Comparison of ENCODE assay signal across 23 mouse cellular contexts in genomic region chr7:99990990-99991707, GRCm38 (mm10). TPM values are rescaled to one million over a fixed set of nuclear protein-coding genes. Genes with fewer than 3 reads are reported as not detected.
DNase-seq lines count a peak whose midpoint lies in the region; ATAC-seq and TF ChIP-seq lines count a peak whose summit lies in the region.
"Had no signal": no experiment of that assay in that cellular context is flagged by ENCODE, and none has a peak within 500 bp of the region (broad histone marks: within the 10 kb centered on the region; RNA-seq: fewer than 3 reads in every experiment).

No protein-coding gene starts in this region.

- no peak overlapping the region for H3K4me2 ChIP-seq in midbrain, embryonic 11.5 days
- no peak overlapping the region for H3K4me2 ChIP-seq in midbrain, embryonic 14.5 days (ENCODE audit: low read length)
- H3K4me2 ChIP-seq in stomach, embryonic 14.5 days (replicated peaks; ENCODE audit: low read depth, low read length): no peak overlapping the region
- no peak overlapping the region for H3K4me2 ChIP-seq in stomach, postnatal 0 days (replicated peaks; ENCODE audit: low read depth)
- H3K4me2 ChIP-seq: embryonic facial prominence, embryonic 12.5 days; forebrain, embryonic 15.5 days had no signal

- no peaks in the 10 kb centered on the region for H3K4me1 ChIP-seq in midbrain, embryonic 11.5 days (ENCODE audit: control insufficient read depth, insufficient read depth, low read length)
- H3K4me1 ChIP-seq in midbrain, embryonic 14.5 days (ENCODE audit: control insufficient read depth, insufficient read depth, low read length): no peaks in the 10 kb centered on the region
- peaks cover 5 to 29% of the 10 kb centered on the region in 2 experiments for H3K4me1 ChIP-seq in MEL (ENCODE audit: control insufficient read depth in 1 of 2, insufficient read depth in 2 of 2, low read length in 2 of 2)
- no peaks in the 10 kb centered on the region for H3K4me1 ChIP-seq in stomach, embryonic 14.5 days (ENCODE audit: control insufficient read depth, insufficient read depth, low read length)
- H3K4me1 ChIP-seq in stomach, postnatal 0 days (replicated peaks; ENCODE audit: control insufficient read depth, insufficient read depth): no peaks in the 10 kb centered on the region
- H3K4me1 ChIP-seq in hindbrain, embryonic 10.5 days (replicated peaks): no peaks in the 10 kb centered on the region; the same call in 1 of the 2 replicates
- H3K4me1 ChIP-seq: embryonic facial prominence, embryonic 12.5 days; forebrain, embryonic 13.5 days; forebrain, embryonic 15.5 days had no signal

- TF ChIP-seq POLR2A in MEL (IDR thresholded peaks at IDR 0.05; ENCODE audit: control insufficient read depth in 1 of 2, insufficient read depth in 1 of 2, low read depth in 1 of 2, low read length in 2 of 2, poor library complexity in 1 of 2): no peak

- DNase-seq in midbrain, embryonic 11.5 days (ENCODE audit: low spot score, missing footprints): peak; percentile 19
- no peak for DNase-seq in midbrain, embryonic 14.5 days
- DNase-seq in MEL (ENCODE audit: low read depth, low spot score): no peak
- DNase-seq in stomach, postnatal 0 days (ENCODE audit: low spot score): no peak
- DNase-seq in hindbrain, embryonic 10.5 days (ENCODE audit: low spot score): no peak
- DNase-seq in left cerebral cortex, adult 11 months (ENCODE audit: low spot score): no peak
- no peak for DNase-seq in B cell, adult 2 months
- DNase-seq: cerebellum, adult 11-12 months; cerebellum, adult 9-10 months had no signal

- H3K27me3 ChIP-seq in midbrain, embryonic 11.5 days (ENCODE audit: control insufficient read depth, insufficient read depth, low read length): no peaks in the 10 kb centered on the region
- no peaks in the 10 kb centered on the region for H3K27me3 ChIP-seq in midbrain, embryonic 14.5 days (ENCODE audit: control insufficient read depth, insufficient read depth, low read length)
- no peaks in the 10 kb centered on the region for H3K27me3 ChIP-seq in MEL (ENCODE audit: control insufficient read depth in 1 of 2, insufficient read depth in 2 of 2, low read length in 2 of 2)
- no peaks in the 10 kb centered on the region for H3K27me3 ChIP-seq in stomach, embryonic 14.5 days (ENCODE audit: control insufficient read depth, insufficient read depth, low read length)
- no peaks in the 10 kb centered on the region for H3K27me3 ChIP-seq in stomach, postnatal 0 days (ENCODE audit: control insufficient read depth, insufficient read depth, low read length)
- peaks cover 6% of the 10 kb centered on the region; the same call in 1 of the 2 replicates for H3K27me3 ChIP-seq in hindbrain, embryonic 10.5 days (ENCODE audit: insufficient read depth, poor library complexity, severe bottlenecking)
- H3K27me3 ChIP-seq: CH12.LX; embryonic facial prominence, embryonic 12.5 days; forebrain, embryonic 13.5 days; forebrain, embryonic 15.5 days had no signal

- WGBS in midbrain, embryonic 11.5 days: 80% methylated on average over 7 of the region's 8 CpGs
- 80% methylated on average over 8 of the region's 8 CpGs for WGBS in midbrain, embryonic 14.5 days
- WGBS in stomach, embryonic 14.5 days: 70% methylated on average over 8 of the region's 8 CpGs
- 53% methylated on average over 8 of the region's 8 CpGs for WGBS in stomach, postnatal 0 days
- 82% methylated on average over 8 of the region's 8 CpGs for WGBS in hindbrain, embryonic 10.5 days

- H3K79me2 ChIP-seq in MEL (ENCODE audit: control insufficient read depth, insufficient read depth, low read length, poor library complexity): no peaks in the 10 kb centered on the region; the same call in 1 of the 2 replicates

- no peak for TF ChIP-seq CTCF in MEL (IDR thresholded peaks at IDR 0.05 in 2 of 3, conservative IDR thresholded peaks at IDR 0.05 in 1 of 3; ENCODE audit: control insufficient read depth in 1 of 3, insufficient read depth in 1 of 3, low read depth in 2 of 3, low read length in 3 of 3, poor library complexity in 1 of 3, severe bottlenecking in 1 of 3)
- no peak for TF ChIP-seq CTCF in stomach, postnatal 0 days (IDR thresholded peaks at IDR 0.05; ENCODE audit: low read depth)

- ATAC-seq in midbrain, embryonic 11.5 days (ENCODE audit: low FRiP score): no peak
- no peak for ATAC-seq in midbrain, embryonic 14.5 days (ENCODE audit: low FRiP score, low TSS enrichment)
- peak; percentile 53; the same call in 1 of the 2 replicates for ATAC-seq in stomach, embryonic 14.5 days (ENCODE audit: insufficient number of reproducible peaks, insufficient read depth, low FRiP score, low read depth)
- ATAC-seq in stomach, postnatal 0 days (ENCODE audit: low FRiP score, low TSS enrichment): peak; percentile 39; the same call in 1 of the 2 replicates
- ATAC-seq: activated CD4-positive, CD25-positive, alpha-beta regulatory T cell, adult 4 months; CD4-positive, CD25-positive, alpha-beta regulatory T cell, adult 4 months; forebrain, embryonic 13.5 days; forebrain, embryonic 15.5 days; forebrain, postnatal 0 days; Patski had no signal

- TF ChIP-seq RAD21 in MEL (IDR thresholded peaks at IDR 0.05; ENCODE audit: low read depth, low read length): no peak

- no peaks in the 10 kb centered on the region for H3K36me3 ChIP-seq in midbrain, embryonic 11.5 days (ENCODE audit: control insufficient read depth, insufficient read depth, low read length)
- no peaks in the 10 kb centered on the region for H3K36me3 ChIP-seq in midbrain, embryonic 14.5 days (ENCODE audit: control insufficient read depth, insufficient read depth, low read length)
- H3K36me3 ChIP-seq in MEL (ENCODE audit: control insufficient read depth in 1 of 2, insufficient read depth in 2 of 2, low read length in 2 of 2): peaks cover 0 to 15% of the 10 kb centered on the region in 2 experiments; a peak in 2 of 4 replicates
- H3K36me3 ChIP-seq in stomach, embryonic 14.5 days (ENCODE audit: control insufficient read depth, insufficient read depth, low read length): no peaks in the 10 kb centered on the region
- no peaks in the 10 kb centered on the region for H3K36me3 ChIP-seq in stomach, postnatal 0 days (ENCODE audit: control insufficient read depth, insufficient read depth, low read length)
- no peaks in the 10 kb centered on the region for H3K36me3 ChIP-seq in hindbrain, embryonic 10.5 days
- H3K36me3 ChIP-seq: embryonic facial prominence, embryonic 10.5 days; embryonic facial prominence, embryonic 12.5 days; forebrain, embryonic 15.5 days had no signal

- no peak for TF ChIP-seq EP300 in MEL (IDR thresholded peaks at IDR 0.05; ENCODE audit: low read depth in 1 of 2, low read length in 2 of 2)
- no peak for TF ChIP-seq EP300 in stomach, postnatal 0 days (optimal IDR thresholded peaks at IDR 0.05)

- no peaks in the 10 kb centered on the region for H3K9me3 ChIP-seq in midbrain, embryonic 11.5 days (ENCODE audit: control insufficient read depth, low read length)
- H3K9me3 ChIP-seq in midbrain, embryonic 14.5 days (ENCODE audit: control insufficient read depth, low read length): no peaks in the 10 kb centered on the region
- H3K9me3 ChIP-seq in MEL (replicated peaks; ENCODE audit: insufficient read depth, low read length): no peaks in the 10 kb centered on the region
- H3K9me3 ChIP-seq in stomach, embryonic 14.5 days (ENCODE audit: control insufficient read depth, low read depth, low read length): no peaks in the 10 kb centered on the region
- H3K9me3 ChIP-seq in stomach, postnatal 0 days (ENCODE audit: control insufficient read depth, low read length): no peaks in the 10 kb centered on the region
- H3K9me3 ChIP-seq in hindbrain, embryonic 10.5 days: no peaks in the 10 kb centered on the region
- H3K9me3 ChIP-seq: embryonic facial prominence, embryonic 10.5 days; embryonic facial prominence, embryonic 12.5 days; forebrain, embryonic 13.5 days; forebrain, embryonic 15.5 days had no signal

- no peak overlapping the region for H3K27ac ChIP-seq in midbrain, embryonic 11.5 days (ENCODE audit: low read depth, low read length)
- H3K27ac ChIP-seq in midbrain, embryonic 14.5 days (replicated peaks; ENCODE audit: low read depth, low read length): no peak overlapping the region
- H3K27ac ChIP-seq in MEL (ENCODE audit: control insufficient read depth, low read depth, low read length): peak overlapping the region; percentile 90
- H3K27ac ChIP-seq in stomach, embryonic 14.5 days (ENCODE audit: low read length): no peak overlapping the region
- no peak overlapping the region for H3K27ac ChIP-seq in stomach, postnatal 0 days (replicated peaks)
- H3K27ac ChIP-seq in hindbrain, embryonic 10.5 days: no peak overlapping the region
- H3K27ac ChIP-seq: embryonic facial prominence, embryonic 10.5 days; embryonic facial prominence, embryonic 12.5 days; forebrain, embryonic 13.5 days; forebrain, embryonic 15.5 days had no signal

- no peak overlapping the region for H3K4me3 ChIP-seq in midbrain, embryonic 11.5 days (ENCODE audit: low read depth, low read length)
- no peak overlapping the region for H3K4me3 ChIP-seq in midbrain, embryonic 14.5 days (replicated peaks; ENCODE audit: low read depth, low read length)
- H3K4me3 ChIP-seq in MEL (ENCODE audit: control insufficient read depth in 1 of 2, insufficient read depth in 1 of 2, low read depth in 2 of 2, low read length in 2 of 2): peak overlapping the region; percentile 66 to 69
- H3K4me3 ChIP-seq in stomach, embryonic 14.5 days (ENCODE audit: low read depth, low read length): no peak overlapping the region
- H3K4me3 ChIP-seq in stomach, postnatal 0 days (ENCODE audit: low read depth, low read length): no peak overlapping the region
- H3K4me3 ChIP-seq in hindbrain, embryonic 10.5 days: no peak overlapping the region
- H3K4me3 ChIP-seq: embryonic facial prominence, embryonic 10.5 days; embryonic facial prominence, embryonic 12.5 days; forebrain, embryonic 13.5 days; forebrain, embryonic 15.5 days had no signal

- H3K9ac ChIP-seq in midbrain, embryonic 11.5 days (ENCODE audit: low read length): no peak overlapping the region
- H3K9ac ChIP-seq in midbrain, embryonic 14.5 days (replicated peaks; ENCODE audit: low read length): no peak overlapping the region
- H3K9ac ChIP-seq in MEL (ENCODE audit: control insufficient read depth, low read depth, low read length, poor library complexity, severe bottlenecking): peak overlapping the region; percentile 49
- H3K9ac ChIP-seq in stomach, embryonic 14.5 days (replicated peaks; ENCODE audit: low read depth, low read length): no peak overlapping the region
- H3K9ac ChIP-seq in stomach, postnatal 0 days (ENCODE audit: low read length): no peak overlapping the region
- H3K9ac ChIP-seq: embryonic facial prominence, embryonic 12.5 days; forebrain, embryonic 13.5 days; forebrain, embryonic 15.5 days; forebrain, postnatal 0 days had no signal

RNA-seq across cellular contexts. Expression of gene Rnf169, which starts 10.9 kb away (rescaled TPM):
- 6.5 and 6.6 TPM in 2 replicates for polyA plus RNA-seq in midbrain, embryonic 11.5 days (2014; fragmentation: Nextera tagmentation; extraction: Ambion mirVana)
- polyA plus RNA-seq in midbrain, embryonic 14.5 days (2014; fragmentation: Nextera tagmentation; extraction: Ambion mirVana): 6.4 and 6.7 TPM in 2 replicates
- total RNA-seq in MEL (2012; rRNA removed): 5.9 and 6.2 TPM in 2 replicates
- 1 to 10 TPM in 1 of 2 experiments, not detected in 1; 7.2 TPM for polyA plus RNA-seq in MEL (2012; ENCODE audit: insufficient read depth in 1 of 2, insufficient read length in 2 of 2, low read depth in 1 of 2, low replicate concordance in 2 of 2, missing spikeins in 1 of 2)
- polyA plus RNA-seq in stomach, embryonic 14.5 days (2014; fragmentation: Nextera tagmentation; extraction: Ambion mirVana): 8.9 and 9.9 TPM in 2 replicates
- polyA plus RNA-seq in stomach, postnatal 0 days (2015; fragmentation: Nextera tagmentation; extraction: Ambion mirVana): 1.8 and 2.0 TPM in 2 replicates
- polyA plus RNA-seq in hindbrain, embryonic 10.5 days (2016; fragmentation: Nextera tagmentation; extraction: Ambion mirVana): 4.7 and 5.9 TPM in 2 replicates

RNA-seq across cellular contexts. Expression of gene Chrdl2, which starts 14.8 kb away (rescaled TPM):
- 0.11 TPM in 1 of 2 replicates, not detected in the other for polyA plus RNA-seq in midbrain, embryonic 11.5 days (2014; fragmentation: Nextera tagmentation; extraction: Ambion mirVana)
- not detected in 2 replicates for polyA plus RNA-seq in midbrain, embryonic 14.5 days (2014; fragmentation: Nextera tagmentation; extraction: Ambion mirVana)
- total RNA-seq in MEL (2012; rRNA removed): not detected in 2 replicates
- under 1 TPM in 1 of 2 experiments, not detected in 1; 0.08 TPM for polyA plus RNA-seq in MEL (2012; ENCODE audit: insufficient read depth in 1 of 2, insufficient read length in 2 of 2, low read depth in 1 of 2, low replicate concordance in 2 of 2, missing spikeins in 1 of 2)
- polyA plus RNA-seq in stomach, embryonic 14.5 days (2014; fragmentation: Nextera tagmentation; extraction: Ambion mirVana): 1.0 and 1.4 TPM in 2 replicates
- 0.44 and 2.0 TPM in 2 replicates for polyA plus RNA-seq in stomach, postnatal 0 days (2015; fragmentation: Nextera tagmentation; extraction: Ambion mirVana)
- polyA plus RNA-seq in hindbrain, embryonic 10.5 days (2016; fragmentation: Nextera tagmentation; extraction: Ambion mirVana): 0.37 and 0.56 TPM in 2 replicates
- total RNA-seq: adrenal gland, adult 18-20 months; adrenal gland, adult 8-10 months; adrenal gland, postnatal 14 days; adrenal gland, postnatal 36 days; CH12.LX; forebrain, postnatal 0 days had no signal
- polyA plus RNA-seq: activated CD4-positive, CD25-positive, alpha-beta regulatory T cell, adult 4 months; CD4-positive, CD25-positive, alpha-beta regulatory T cell, adult 4 months; forebrain, embryonic 13.5 days; forebrain, embryonic 15.5 days had no signal

Comparison
In these comparisons a context has a peak if more than half of its experiments do, and no peak if none do; other contexts are left out.
1. ATAC-seq: peak in stomach, embryonic 14.5 days (single experiment) and stomach, postnatal 0 days (single experiment); none in midbrain, embryonic 11.5 days (single experiment) and midbrain, embryonic 14.5 days (single experiment).
2. H3K4me3 ChIP-seq: peak in MEL (2 of 2); none in midbrain, embryonic 11.5 days (single experiment), midbrain, embryonic 14.5 days (single experiment), stomach, embryonic 14.5 days (single experiment), stomach, postnatal 0 days (single experiment) and hindbrain, embryonic 10.5 days (single experiment).